Mouse (Mus musculus): Measurements from ENCODE around the gene Dab2ip.
A peak's percentile ranks its signal among the peaks of the same experiment; 100 is the strongest.

Dab2ip gene

DNA sequence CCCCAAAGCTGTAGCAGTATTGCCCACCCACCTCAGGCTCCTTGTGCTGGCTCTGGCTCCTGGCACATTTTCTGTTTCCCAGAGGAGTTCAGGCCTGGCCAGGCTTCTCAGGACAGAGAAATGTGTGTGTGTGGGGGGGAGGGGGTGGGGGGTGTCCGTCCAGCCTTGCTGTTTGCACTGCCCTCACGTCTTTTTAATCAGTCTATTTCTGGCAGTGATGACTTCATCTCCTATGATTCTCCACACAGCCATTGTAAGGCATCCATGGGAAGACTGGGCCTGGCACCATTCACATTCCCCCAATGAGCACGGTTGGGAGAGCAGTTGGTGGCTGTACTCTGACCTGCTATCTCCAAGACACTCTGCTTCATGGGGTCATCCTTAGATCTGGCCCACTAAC, 125.9 kb downstream of the Dab2ip start:
- DNase-seq (ENCODE audit: low spot score) = no peak

DNA sequence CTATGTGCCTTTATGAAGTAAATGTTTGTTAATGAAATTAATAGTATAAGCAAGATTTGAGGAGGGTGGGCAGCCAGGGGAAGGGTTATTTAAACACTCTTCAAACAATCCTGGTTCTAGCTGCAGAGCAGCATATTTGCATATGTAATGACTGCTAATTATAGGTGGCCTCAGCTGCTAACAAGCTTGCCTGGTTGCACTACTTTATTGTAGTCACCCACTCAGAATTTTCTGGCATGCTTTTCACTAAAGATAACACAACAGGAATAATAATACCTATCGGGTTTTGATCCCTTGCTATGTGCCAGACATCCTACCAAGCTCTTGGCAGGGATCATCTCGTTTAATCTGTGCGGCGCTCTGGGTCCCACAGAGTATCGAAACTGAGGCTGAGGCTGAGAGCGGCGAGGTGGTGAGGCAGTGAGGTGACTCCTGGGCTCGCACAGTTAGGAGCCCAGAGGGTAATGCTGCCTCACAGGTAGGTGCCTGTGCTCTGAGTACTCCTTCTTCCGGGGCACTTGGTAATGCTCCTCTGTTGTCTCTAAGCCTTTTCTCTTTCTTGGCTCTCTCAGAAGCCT, 126.8 kb downstream of the Dab2ip start:
- no peak for DNase-seq (ENCODE audit: low spot score)

DNA sequence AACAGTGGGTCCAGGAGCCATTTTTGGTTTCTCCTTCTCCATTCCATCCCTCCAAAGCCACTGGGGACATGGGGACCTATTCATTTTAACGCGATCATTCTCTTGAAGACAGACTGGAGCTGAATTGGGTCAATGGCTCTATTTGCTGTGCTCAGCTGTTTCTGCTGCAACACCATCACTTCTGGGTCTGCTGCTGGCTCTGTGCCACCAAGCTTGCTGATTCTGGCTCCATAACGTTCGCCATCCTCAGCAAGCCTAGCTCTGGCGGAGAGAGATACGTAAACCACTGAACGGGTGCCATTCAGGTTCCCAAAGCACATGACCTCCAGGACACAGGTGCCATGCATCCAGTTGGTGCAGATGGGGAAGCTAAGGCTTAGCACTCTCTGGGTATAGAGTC, 128.0 kb downstream of the Dab2ip start:
- DNase-seq (ENCODE audit: low spot score) = no peak

DNA sequence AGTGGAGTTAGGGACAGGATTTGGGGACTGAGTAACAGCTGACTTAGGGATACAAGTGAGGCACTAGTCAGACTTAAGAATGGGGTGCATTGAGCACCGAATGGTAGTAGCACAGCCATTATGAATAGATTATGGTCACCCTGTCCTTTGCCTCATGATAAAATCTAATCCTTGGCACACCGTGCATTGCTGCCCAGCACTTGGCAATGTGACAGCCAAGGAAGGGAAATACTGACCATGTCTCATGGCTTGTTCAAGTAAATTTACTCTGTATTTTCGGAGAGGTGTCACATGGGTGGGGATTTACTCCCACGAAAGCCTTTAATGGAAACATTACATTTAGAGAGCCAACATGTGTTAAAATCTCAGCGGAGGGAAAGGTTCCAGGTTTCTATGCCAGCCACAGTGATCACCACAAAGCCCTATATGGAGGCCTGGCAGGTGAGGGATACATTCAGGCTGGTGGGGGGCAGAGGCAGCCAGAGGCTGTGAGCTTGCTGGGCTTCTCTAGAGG, 129.5 kb downstream of the Dab2ip start:
- DNase-seq (ENCODE audit: low spot score) = no peak

DNA sequence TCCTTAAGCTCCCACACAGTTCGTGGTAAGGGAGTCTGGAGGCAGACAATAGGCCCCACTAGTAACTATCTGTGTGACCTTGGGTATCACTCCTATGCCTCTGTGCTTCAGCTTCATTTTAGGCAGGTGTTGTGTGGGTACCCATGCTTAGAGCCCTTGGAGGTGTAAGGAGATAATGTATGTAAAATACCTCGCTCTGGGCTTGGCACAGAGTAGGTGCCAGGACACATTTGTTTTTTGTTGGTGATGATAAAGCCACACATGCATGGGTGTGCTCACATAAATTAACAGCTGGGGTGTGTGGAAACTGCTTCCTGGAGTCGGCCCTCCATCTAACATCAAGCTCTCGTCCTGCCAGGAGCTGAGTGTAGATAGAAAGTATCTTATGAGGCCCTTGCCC, 130.1 kb downstream of the Dab2ip start:
- DNase-seq (ENCODE audit: low spot score) = no peak

DNA sequence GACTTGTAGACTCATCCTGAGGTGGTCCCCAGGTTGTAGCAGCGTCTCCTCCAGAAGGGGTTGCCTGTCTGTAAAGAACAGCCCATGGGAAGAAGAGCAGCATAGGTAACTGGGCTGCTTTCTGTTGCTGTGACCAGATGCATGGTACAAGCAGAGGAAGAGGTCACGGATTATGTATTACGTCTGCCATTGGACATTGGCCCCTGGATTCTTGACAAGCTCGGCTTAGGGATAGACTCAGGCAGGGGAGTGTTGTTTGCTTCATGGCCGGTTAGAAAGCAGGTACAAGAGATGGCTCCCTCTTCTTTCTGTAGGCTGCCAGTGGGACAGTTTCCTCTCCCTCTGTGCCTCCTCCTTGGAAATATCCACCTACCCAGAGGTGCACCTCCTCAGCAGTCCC, 130.5 kb downstream of the Dab2ip start:
- DNase-seq (ENCODE audit: low spot score) = no peak

DNA sequence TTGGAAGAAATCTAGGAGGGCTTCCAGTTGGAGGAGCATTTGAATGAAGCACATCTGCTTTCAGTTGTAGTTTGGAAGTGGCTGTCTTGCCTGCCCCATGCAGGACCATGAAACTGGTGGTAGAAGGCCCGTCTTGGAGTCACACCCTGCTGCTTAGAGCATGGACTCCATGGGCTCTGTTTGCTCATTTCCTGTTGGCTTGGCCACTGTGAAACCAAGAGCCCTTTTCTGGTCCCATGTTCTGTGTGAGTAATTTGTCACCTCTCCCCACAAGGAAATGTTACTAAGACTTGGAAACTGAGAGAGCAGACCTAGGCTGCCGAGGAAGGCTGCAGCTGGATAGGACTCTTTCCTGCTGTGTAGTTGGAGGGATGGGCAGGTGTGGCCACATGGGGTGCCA, 131.8 kb downstream of the Dab2ip start:
- DNase-seq (ENCODE audit: low spot score) = no peak

DNA sequence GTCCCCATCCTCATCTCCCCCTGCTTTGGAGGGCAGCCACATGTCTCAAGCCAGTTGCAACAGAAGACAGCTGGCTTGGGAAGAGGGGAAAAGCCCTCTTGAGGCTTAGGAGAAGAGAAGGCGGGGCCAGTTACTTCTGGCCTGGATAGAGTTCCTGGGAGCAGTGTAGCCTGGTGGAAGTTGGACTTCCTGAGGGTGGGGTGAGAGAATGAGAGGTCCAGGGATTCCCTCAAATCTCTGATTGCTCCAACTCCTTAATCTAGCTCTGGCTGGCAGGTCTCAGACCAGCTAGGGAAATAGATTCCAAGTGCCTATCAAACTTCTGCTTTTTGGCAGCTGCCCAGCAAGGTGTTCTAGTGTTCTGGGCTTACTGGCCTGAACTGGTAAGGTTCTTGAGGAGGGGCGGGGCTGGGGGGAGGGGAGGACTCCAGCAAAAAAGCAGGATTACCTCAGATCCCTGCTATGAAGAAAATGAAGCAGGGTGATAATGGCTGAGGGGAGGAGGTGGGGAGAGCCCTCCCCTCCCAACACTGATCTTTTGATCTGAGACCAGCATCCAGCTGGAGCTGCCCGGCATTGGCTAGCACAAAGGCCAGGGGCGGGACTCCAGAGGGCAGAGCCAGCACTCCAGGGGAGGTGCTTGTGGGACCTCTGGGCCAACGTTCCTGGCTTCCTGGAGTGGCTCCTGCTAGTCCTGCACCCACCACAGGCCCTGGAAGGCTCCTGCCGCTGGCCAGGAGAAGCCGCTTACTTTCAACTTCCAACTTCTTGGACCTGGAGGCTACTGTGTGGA, 133.4 kb downstream of the Dab2ip start:
- DNase-seq (ENCODE audit: low spot score) = peak; percentile 77

DNA sequence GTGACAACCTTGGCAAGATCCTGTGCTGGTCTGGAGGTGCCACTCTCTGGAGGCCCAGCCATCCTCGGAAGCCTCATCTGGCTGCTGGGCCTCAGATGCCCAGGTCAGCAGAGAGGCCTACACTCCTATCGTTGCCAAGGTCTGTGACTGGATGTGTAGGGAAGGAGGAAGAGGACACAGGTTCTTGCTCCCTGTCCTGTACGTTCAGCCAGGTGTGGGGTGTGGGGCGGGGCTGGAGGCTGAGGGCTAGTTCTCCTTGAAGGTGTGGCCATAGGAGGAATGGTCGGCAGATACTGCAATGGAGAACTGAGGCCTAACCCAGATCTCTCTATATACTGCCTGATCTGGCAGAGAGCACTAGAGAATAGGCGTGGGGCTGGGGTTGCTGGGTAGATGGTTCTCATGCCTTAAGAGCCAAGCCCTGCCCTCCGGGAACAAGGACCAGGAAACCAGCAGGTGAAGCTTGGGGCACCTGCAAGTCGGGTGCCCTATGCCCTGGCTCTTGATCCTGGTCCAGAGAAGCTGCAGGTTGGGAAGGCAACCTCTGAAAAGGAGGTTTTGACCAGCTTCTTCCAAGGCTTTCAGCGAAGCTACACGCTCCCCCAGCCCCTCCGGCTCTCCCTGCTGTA, 134.3 kb downstream of the Dab2ip start:
- DNase-seq (ENCODE audit: low spot score) = no peak

DNA sequence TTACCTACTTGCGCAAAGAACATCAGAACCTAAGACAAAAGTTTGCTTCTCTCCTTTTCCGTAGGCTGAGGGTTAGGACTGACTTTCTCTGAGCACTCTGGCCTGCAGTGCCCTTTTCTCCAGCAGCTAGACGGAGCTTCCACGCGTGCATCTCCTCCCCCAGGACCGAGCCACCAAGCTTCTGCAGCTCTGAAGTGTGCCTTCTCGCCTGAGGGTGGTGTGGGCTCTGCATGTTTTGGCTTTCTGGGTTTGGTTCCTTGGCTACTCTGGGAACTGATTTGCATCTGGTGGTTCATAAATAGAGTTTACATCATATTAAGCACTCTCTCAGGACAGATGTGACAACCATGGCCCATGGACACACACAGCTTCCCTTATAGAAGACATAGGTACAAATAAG, 135.0 kb downstream of the Dab2ip start:
- no peak for DNase-seq (ENCODE audit: low spot score)

DNA sequence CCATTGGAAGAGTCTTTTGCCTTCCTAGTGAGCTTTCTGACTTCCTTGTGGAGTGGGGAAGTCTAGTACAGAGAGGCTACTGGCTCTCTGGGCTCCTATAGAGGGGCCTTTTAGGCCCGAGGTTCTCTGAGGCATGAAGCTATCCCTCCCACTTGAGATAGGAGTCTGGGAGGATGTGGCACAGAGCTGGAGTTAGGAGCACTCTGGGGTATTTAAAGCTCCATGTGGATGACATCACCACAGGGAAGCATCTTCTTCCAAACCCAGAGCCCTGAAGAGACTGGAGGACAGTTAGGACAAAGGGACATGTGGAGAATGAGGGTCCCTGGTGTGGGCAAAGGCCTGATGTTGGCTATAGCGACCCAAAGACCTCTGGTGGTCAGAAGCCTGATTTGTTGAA, 136.0 kb downstream of the Dab2ip start:
- no peak for DNase-seq (ENCODE audit: low spot score)

DNA sequence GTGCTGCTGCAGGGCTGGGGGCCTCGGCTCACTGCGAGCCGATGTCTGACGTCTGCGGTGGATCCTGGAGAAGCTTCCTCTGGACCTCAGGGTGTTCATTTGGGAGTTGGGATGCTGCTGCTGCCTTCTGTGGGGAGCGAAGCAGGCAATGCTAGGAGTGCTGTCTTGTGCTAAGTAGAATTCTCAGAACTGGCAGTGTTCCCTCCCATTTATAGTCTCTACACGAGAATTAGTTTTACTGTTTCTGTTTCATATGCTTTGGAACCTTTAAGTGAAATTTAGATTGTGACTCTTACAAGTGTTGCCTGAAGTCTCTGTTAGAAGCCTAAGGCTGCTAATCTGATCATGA, 138.1 kb downstream of the Dab2ip start:
- no peak for DNase-seq (ENCODE audit: low spot score)

DNA sequence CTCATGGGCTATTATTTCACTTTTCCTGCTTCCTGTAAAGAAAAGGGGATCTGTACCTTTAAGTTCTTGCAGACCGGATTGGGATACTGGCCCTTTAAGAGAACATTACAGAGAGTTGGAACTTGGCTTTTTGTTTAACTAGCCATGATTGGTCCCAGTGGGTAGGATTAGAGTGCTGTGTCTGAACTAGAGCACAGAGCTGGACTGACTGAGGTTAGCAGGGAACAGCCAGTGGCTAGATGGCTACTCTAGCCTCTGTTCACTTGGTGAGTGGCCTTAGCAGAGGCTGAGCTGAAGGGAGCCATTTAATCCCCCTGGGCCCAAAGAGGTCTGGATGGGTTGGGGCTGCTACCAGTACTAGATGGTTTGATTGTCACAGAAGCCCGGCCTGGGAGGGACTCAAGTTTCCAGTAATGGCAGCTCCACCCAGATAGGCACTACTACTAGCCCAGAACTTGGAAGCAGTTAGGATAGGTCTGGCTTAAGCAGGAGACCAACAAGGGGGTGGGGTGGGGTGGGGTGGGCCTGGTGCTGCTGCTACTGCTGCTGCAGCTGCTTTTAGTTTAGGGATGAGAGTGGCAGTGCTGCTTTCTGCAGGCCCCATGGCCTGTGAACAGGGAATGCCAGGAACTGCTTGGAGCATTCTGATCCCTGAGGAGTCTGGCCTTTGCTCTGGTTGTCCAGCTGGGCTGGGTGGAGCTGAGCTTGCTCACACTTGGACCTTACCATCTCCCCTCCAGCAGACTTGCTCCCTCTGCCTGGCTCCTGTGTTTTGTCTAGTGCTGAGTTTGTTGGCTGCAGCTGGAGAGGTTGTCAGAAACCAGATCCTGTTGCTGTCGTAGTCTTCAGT, 138.7 kb downstream of the Dab2ip start:
- DNase-seq (ENCODE audit: low spot score) = no peak

DNA sequence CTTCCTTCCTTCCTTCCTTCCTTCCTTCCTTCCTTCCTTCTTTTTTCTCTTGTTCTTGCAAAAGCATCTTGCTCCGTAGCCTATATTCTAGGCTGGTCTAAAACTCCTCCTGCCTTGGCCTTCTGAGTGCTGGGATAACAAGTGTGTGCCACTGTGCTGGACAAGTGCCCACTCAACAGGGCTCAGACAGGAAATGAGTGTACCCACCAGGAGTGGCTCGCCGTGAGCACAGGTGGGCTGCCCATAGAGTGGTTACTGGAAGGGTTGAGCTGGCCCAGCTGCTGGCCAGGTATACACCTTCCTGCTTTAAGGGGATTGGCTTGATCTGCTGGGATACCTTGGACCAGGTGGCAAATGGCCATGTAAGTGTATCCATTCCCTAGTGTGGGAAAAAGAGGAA, 139.7 kb downstream of the Dab2ip start:
- no peak for DNase-seq (ENCODE audit: low spot score)

DNA sequence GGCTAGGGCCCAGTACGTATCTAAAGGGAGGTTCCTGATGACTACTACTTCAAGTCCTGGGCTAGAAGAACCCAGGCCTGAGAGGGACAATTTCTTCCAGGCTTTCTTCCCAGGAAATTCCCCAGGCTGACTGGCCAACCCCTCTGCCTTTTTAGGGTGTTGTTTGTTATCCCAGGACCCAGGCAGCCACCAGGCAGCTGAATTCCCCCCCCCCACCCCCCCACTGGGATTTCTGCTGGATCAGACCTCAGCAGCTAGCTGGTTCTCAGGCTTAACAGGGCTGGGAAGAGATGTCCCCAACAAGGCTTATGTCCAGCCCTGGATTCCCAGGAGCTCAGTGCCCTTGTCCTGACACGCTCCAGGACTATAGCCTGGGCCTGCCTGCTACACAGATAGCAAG, 142.9 kb downstream of the Dab2ip start:
- no peak for DNase-seq (ENCODE audit: low spot score)

DNA sequence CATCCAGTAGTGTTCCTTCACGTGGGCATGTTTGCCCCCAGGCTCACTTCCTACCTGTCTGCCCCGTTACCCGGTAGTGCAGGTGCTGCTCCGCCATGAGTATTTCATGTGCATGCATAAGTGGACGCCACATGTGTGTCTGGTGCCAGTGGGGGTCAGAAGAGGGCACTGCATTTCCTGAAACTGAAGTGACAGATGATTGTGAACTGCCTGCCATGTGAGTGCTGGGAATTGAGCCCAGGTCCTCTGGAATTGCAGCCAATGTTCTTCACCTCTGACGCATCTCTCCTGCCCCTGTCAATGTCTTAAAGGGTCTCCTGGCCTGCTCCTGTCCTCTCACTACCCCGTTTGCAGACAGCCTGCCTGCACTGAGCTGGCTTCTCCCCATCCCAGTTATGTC, 143.9 kb downstream of the Dab2ip start:
- no peak for DNase-seq (ENCODE audit: low spot score)

DNA sequence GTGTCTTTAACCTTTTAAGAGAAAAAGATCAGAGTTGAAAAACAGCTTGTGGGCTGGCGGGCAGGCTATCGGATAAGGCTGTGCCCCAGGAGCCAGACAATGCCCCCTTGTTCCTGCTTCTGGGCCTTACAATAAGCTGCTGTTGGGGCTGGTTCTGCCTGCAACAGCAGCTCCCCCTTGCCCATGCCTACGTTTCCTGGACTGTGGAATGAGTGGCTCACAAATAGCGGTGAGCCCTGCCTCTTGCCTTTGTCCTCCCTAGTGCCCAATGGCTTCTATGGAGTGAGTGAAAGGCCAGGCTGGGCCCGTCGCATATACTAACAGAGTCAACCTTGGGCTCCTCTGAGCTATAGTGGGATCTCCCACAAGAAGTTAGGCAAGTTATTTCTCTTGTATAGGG, 144.5 kb downstream of the Dab2ip start:
- DNase-seq (ENCODE audit: low spot score) = peak; percentile 66

DNA sequence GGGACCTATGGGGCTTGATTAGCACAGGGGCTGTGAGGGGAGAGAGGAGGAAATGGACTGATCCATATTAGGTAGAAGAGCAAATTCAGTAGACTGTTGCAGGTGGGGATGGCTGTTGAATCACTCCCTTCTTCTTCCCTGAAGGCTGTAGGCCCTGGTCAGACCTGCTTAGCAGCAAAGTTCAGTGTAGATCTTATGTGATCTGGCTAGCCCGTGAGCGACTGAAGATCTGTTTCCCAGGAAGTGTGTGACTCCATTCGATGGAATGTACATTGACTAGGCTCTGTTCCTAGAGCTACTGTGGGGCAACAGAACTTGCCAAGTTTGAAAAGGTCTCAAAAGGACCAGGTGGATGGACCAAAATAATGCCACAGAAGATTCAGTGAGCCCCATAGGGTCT, 145.2 kb downstream of the Dab2ip start:
- DNase-seq (ENCODE audit: low spot score) = no peak

DNA sequence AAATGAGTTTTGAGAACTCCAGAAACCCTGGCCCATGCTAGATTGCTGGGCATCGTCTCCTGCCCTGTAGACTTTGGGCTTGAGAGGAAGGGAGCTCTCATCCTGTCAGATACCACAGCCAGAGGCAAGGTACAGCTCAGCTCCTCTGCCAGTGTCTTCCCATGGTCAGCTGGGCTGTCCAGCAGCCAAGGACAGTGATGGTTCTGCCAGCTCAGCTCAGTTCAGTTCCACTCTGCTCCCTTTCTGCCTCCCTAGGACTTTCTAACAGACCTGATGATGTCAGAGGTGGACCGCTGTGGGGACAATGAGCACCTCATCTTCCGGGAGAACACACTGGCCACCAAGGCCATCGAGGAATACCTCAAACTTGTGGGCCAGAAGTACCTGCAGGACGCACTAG, 154.5 kb downstream of the Dab2ip start:
- DNase-seq (ENCODE audit: low spot score) = no peak

DNA sequence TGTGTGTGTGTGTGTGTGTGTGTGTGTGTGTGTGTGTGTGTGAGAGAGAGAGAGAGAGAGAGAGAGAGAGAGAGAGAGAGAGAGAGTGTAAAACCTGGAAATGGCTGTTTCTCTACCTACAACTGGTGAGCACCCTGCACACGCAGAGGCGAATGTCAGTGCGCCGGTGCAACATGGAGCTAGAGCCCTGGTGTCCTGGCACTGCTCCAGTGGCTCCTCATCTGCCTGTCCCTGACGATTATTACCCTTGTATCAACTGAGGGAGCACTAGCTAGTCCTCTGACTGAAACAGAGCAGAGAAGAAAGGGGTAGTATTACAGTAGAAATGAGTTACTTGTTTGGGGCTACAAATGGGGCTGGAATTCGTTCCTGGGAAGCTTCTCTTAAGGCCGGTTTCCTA, 155.4 kb downstream of the Dab2ip start:
- DNase-seq (ENCODE audit: low spot score) = no peak

DNA sequence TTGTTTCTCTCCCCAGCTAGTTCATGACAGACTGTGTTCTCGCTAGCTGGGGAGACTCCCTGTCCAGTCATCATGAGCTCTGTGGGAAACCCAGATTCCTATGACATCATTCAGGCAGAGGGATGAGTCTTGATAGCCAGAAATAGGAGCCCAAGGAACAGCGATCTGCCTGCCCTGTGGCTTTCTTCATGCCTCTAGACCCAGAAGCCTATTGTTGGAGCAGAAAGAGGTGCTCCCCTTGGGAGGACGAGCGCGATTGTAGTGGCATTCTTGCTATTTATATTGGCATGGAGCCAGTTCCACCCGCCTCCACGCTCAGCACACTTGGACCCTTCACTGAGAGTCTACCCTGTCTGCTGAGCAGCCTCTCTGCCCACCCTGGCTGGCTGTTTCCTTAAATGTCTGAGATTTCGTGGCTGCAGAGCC, 156.7 kb downstream of the Dab2ip start:
- DNase-seq (ENCODE audit: low spot score) = no peak

DNA sequence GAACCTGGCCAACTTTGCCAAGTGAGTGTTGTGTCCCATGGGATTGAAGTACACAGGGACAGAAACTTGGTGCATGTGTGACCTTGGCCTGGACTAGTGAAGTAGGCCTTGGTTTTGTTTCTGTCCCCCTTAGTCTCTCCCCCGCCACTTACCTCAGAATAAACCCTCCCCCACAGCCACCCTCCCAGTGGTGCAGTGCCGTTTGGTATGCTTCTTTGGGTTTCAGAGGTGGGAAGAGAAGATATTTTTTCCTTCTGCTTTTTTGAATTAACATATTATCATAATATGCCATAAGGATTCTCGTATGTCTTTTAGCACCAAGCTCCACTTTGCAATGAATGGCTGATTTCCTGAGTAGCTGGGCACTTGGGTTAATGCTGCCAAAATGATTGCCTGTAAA, 157.4 kb downstream of the Dab2ip start:
- no peak for DNase-seq (ENCODE audit: low spot score)

DNA sequence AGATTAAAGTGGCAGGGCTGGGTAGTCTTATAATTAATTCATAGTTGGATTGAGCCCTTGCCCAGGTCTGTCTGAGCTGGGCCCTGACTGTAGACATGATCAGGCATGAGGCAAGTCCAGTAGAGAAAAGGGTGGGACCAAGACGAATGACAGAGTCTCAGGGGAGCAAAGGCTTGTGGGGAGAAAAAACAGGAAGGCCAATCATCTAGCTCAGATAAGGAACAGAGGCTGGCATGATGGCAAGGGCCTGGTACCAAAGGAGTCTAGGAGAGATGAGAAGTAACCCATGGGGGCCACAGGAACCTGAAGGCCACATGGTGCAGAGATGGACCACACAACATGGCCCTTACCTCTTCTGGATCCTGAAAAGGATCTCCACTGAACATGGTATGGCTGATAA, 158.1 kb downstream of the Dab2ip start:
- no peak for DNase-seq (ENCODE audit: low spot score)

Data from testis, postnatal 10 days (tissue).